Mouse (Mus musculus) B cell, adult 67 days (primary cell): Measurements from ENCODE around the gene Hoxc13. TPM values are rescaled to one million over a fixed set of nuclear protein-coding genes. Genes with fewer than 3 reads are reported as not detected.

Experiments
- total RNA-seq, 2 experiments: library from RNA; stranded (reverse); gene quantifications; 4 replicates each; pipeline ENCODE4 v1.2.4; 2023

The Hoxc13 gene
- total RNA-seq = not detected

GRCm38 (mm10) chr15:102921053-102922011 lies at the start of gene Hoxc13:
Hoxc13 (plus strand) TSS chr15:102921103.

GRCm38 (mm10) chr15:102936279-102936972 lies 15.5 kb downstream of the Hoxc13 start, which contains the start of gene Hoxc12:
Hoxc12 (plus strand) TSS chr15:102936757.

GRCm38 (mm10) chr15:102954192-102955006 lies 33.5 kb downstream of the Hoxc13 start, which contains the start of gene Hoxc11:
Hoxc11 (plus strand) TSS chr15:102954427.

GRCm38 (mm10) chr15:102966776-102967311 lies 45.9 kb downstream of the Hoxc13 start, which contains the start of gene Hoxc10:
Hoxc10 (plus strand) TSS chr15:102966796.

GRCm38 (mm10) chr15:102967312-102967510 lies 46.3 kb downstream of the Hoxc13 start, which contains the start of gene Hoxc5:
Hoxc5 (plus strand) TSS chr15:102967443.

GRCm38 (mm10) chr15:102976171-102976570 lies 55.3 kb downstream of the Hoxc13 start, which contains the start of gene Hoxc9:
Hoxc9 (plus strand) TSS chr15:102976439.

Other genes with a start within 250 kb of the Hoxc13 start
- gene Atp5g2, start 248.8 kb upstream of the Hoxc13 start, total RNA-seq = 1 to 10 TPM; 7.7 to 9.0 TPM
- gene Calcoco1, start 198.9 kb upstream of the Hoxc13 start, total RNA-seq = 10 to 100 TPM; 55.1 to 59.3 TPM
- not detected for gene Hoxc12, start 15.7 kb downstream of the Hoxc13 start, total RNA-seq
- not detected for gene Hoxc11, start 33.3 kb downstream of the Hoxc13 start, total RNA-seq
- not detected for gene Hoxc10, start 45.7 kb downstream of the Hoxc13 start, total RNA-seq
- not detected for gene Hoxc5, start 46.3 kb downstream of the Hoxc13 start, total RNA-seq
- not detected for gene Hoxc9, start 55.3 kb downstream of the Hoxc13 start, total RNA-seq
- not detected for gene Hoxc8, start 69.5 kb downstream of the Hoxc13 start, total RNA-seq
- not detected for gene Hoxc6, start 77.2 kb downstream of the Hoxc13 start, total RNA-seq
- not detected for gene Hoxc4, start 97.8 kb downstream of the Hoxc13 start, total RNA-seq
- 10 to 100 TPM; 10.3 to 11.8 TPM for gene Smug1, start 246.0 kb downstream of the Hoxc13 start, total RNA-seq